Mouse (Mus musculus): ENCODE results near the gene Olfr53.
"Not testable (repeated sequence)": the region's sequence is repeated elsewhere in the genome, so short reads cannot be mapped to it uniquely, and the experiment has no call there.

Gene Olfr53

DNA sequence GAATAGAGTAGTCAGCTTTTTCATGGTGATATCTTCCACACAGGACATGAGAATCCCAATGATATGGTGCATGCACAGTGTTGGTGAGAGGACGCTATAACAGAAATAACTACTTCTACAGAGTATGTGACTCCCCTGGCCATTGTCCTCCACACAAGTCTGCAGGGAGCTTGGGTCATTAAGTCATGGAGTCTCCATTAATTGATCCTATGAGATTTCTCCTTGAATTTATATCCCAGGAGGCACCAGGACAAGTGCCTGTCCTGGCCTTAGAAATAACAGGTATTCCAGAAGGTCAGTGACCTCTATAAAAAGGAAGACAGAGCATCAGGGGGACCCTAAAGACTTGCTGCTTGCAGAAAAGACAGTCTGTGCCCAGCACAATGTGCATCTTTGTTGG, at the start of gene Olfr53:
TSS of gene Olfr53 (plus strand) at position 301 of the 400 bp plus-strand sequence.
- DNase-seq (ENCODE audit: low read depth, low spot score) = no peak

DNA sequence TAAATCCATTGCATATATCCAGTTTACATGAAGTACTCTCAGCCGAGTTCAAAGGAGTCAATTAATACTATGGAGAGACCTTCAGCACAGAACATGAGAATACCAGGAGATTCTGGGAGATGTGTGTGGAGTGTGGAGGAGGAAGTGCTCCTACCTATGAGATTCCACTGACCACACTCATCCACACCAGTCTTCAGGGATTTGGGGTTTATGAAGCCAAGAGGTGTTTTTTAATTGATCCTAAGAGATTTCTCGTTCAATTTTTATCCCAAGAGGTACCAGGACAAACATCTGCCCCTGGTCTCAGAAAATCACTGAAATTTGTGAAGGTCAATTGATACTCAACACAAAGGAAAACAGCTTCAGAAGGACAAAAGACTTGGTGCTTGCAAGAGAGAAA, 45.3 kb upstream of the Olfr53 start, which contains the start of gene Olfr46:
TSS of gene Olfr46 (plus strand) at position 301 of the 400 bp plus-strand sequence.
- not testable (repeated sequence) for DNase-seq (ENCODE audit: low read depth, low spot score)

GRCm38 (mm10) chr7:140628670-140629069, 17.6 kb upstream of the Olfr53 start, which contains the start of gene Olfr61:
TSS of gene Olfr61 (plus strand) at chr7:140628970.
- not testable (repeated sequence) for DNase-seq (ENCODE audit: low read depth, low spot score)

- DNase-seq (ENCODE audit: low read depth, low spot score) = no peak
Measured at GRCm38 (mm10) chr7:140630559-140630958, 15.7 kb upstream of the Olfr53 start.

DNA sequence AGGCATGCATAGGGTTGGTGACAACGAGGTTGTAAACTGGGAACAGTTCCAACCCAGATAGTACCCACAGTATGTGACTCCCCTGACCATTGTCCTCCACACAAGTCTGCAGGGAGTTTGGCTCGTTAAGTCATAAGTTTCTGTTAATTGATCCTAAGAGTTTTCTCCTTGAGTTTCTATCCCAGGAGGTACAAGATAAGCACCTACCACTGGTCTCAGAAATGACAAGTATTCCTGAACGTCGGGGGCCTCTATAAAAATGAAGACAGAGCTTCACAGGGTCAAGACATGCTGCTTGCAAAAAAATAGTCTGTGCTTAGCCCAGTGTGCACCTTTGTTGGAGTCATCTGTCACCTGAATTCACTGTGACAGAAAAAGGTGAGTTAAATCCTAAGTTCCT, 13.4 kb downstream of the Olfr53 start, which contains the start of gene Olfr539:
TSS of gene Olfr539 (plus strand) at position 301 of the 400 bp plus-strand sequence.
- DNase-seq (ENCODE audit: low read depth, low spot score) = no peak

DNA sequence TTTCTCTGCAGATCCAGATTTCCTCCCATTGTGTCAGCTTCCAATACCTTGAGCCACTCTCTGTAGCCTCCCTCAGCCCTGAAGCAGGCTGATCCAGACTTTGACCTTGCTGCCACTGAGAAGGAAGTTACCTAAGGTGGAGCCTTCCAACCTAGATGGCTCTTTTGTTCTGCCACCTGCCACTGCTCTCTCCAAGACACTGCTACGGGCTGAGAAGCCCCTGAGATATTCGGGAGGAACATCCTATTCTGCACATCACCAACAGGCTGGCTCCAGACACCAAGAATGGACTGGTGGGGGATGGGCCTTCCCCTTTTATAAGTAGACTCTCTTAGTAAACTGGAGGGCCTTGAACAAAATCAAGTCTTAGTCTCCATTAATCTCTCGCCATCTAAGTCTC, 24.4 kb downstream of the Olfr53 start:
- not testable (repeated sequence) for DNase-seq (ENCODE audit: low read depth, low spot score)

- DNase-seq (ENCODE audit: low read depth, low spot score) = no peak
Measured at GRCm38 (mm10) chr7:140675863-140676262, 29.6 kb downstream of the Olfr53 start.

DNA sequence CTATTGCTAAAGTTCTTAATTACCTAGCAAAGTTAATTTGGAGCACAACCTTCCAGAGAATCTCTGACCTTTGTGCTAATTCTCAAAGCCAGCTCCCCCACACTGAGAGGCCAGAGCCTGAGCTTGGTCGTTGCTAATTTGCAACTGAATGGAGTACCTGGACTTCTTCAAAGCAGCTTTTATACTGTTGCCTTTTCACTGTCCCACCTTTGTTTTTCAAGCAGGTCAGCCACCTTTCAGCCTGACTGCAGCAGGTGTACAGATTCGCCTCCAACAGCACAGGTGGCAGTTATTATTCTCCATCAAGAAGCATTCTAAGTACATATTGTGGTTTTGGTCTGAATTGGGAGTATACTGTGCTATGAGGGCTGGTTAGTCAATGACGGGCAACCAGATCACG, 33.3 kb downstream of the Olfr53 start:
- not testable (repeated sequence) for DNase-seq (ENCODE audit: low read depth, low spot score)

GRCm38 (mm10) chr7:140681651-140682050, 35.4 kb downstream of the Olfr53 start, which contains the start of gene Olfr45:
TSS of gene Olfr45 (plus strand) at chr7:140681951.
- no peak for DNase-seq (ENCODE audit: low read depth, low spot score)

DNA sequence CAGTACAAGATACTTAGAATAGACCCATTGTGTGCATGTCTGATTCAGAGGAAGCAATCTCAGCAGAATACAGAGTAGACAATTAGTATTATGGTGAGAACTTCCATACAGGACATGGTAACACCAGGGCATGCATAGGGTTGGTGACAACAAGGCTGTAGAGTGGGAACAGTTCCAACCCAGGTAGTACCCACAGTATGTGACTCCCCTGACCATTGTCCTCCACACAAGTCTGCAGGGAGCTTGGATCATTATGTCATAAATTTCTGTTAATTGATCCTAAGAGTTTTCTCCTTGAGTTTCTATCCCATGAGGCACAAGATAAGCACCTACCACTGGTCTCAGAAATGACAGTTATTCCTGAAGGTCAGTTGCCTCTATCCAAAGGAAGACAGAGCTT, 50.7 kb downstream of the Olfr53 start, which contains the start of gene Olfr541:
TSS of gene Olfr541 (plus strand) at position 301 of the 400 bp plus-strand sequence.
- DNase-seq (ENCODE audit: low read depth, low spot score) = no peak

Data from brain, embryonic 18.5 days (tissue).